Mouse (Mus musculus) heart, postnatal 0 days (tissue): ENCODE measurements around the gene Rom1. TPM values are rescaled to one million over a fixed set of nuclear protein-coding genes. Genes with fewer than 3 reads are reported as not detected.

Experiments
- ATAC-seq: fragments of 200-750 bp; cut with Nextera tagmentation; 2 replicates; pipeline ENCODE4 v1.8.0; 2017; ENCODE audit warnings: low read depth, moderate number of reproducible peaks, moderate library complexity; ENCODE audit not compliant: insufficient read depth
- DNase-seq: peaks from one replicate; pipeline ENCODE4 v3.0.0-alpha.2; 2016; ENCODE audit warnings: low spot score
- H3K27ac ChIP-seq: fragments of 300-500 bp; sonication (generic); 2 replicates; pipeline ENCODE4 v1.5.1; 2014; ENCODE audit warnings: low read depth, mild to moderate bottlenecking
- H3K27me3 ChIP-seq: fragments of 300-500 bp; sonication (generic); 2 replicates; pipeline ENCODE4 v1.6.1; 2014; ENCODE audit warnings: low read length, mixed read lengths; ENCODE audit not compliant: control insufficient read depth, insufficient read depth
- H3K36me3 ChIP-seq: fragments of 300-500 bp; sonication (generic); replicated peaks from 2 replicates; pipeline ENCODE4 v1.6.1; 2014; ENCODE audit warnings: low read length, mixed read lengths; ENCODE audit not compliant: control insufficient read depth, insufficient read depth
- H3K4me1 ChIP-seq: fragments of 300-500 bp; sonication (generic); 2 replicates; pipeline ENCODE4 v1.6.1; 2014; ENCODE audit warnings: antibody characterized with exemption; ENCODE audit not compliant: control insufficient read depth, insufficient read depth
- H3K4me2 ChIP-seq: fragments of 300-500 bp; sonication (generic); 2 replicates; pipeline ENCODE4 v1.6.1; 2014; ENCODE audit warnings: low read depth, mild to moderate bottlenecking, low read length, moderate library complexity
- H3K4me3 ChIP-seq: fragments of 300-500 bp; sonication (generic); 2 replicates; pipeline ENCODE4 v1.5.1; 2014; ENCODE audit warnings: low read depth, low read length
- H3K9ac ChIP-seq: fragments of 300-500 bp; sonication (generic); replicated peaks from 2 replicates; pipeline ENCODE4 v1.6.1; 2014; ENCODE audit warnings: low read depth, low read length, mixed read lengths
- H3K9me3 ChIP-seq: fragments of 300-500 bp; sonication (generic); replicated peaks from 2 replicates; pipeline ENCODE4 v1.6.1; 2016; ENCODE audit warnings: low read length; ENCODE audit not compliant: control insufficient read depth
- CTCF ChIP-seq: IDR thresholded peaks from 2 replicates; pipeline ENCODE4 v1.5.1; 2016; ENCODE audit warnings: antibody characterized with exemption, control low read depth, low read depth
- EP300 ChIP-seq: IDR thresholded peaks from 2 replicates; pipeline ENCODE4 v1.6.1; 2016; ENCODE audit warnings: antibody characterized with exemption, low read depth
- WGBS: fragments of 180-500 bp; shearing (Covaris S2); extraction: QIAGEN DNeasy Blood & Tissue Kit; methylation state at CpG from one replicate; pipeline ENCODE4 v1.1.7; 2014; 5-methylcytosine and 5-hydroxymethylcytosine counted together
- polyA plus RNA-seq: library from polyadenylated mRNA; unstranded; fragments of >200 nt; fragmentation: Nextera tagmentation; extraction: Ambion mirVana; gene quantifications from 2 replicates; pipeline ENCODE4 v1.2.1, GENCODE M21; 2015
- total RNA-seq: library from RNA; depleted of rRNA; stranded (reverse); fragments of >200 nt; gene quantifications from 2 replicates; pipeline ENCODE4 v1.2.3, GENCODE M21; 2014; ENCODE audit warnings: low replicate concordance

Rom1 gene
- total and polyA plus RNA-seq, 2 experiments from 2014 or later: 3.2 to 10.2 TPM

- 89% methylated on average over 11 of the region's 11 CpGs for WGBS
- H3K27me3 ChIP-seq: no peaks in the 10 kb centered on the region
These were observed 35.9 kb upstream of the Rom1 start for GRCm38 (mm10) chr19:8965075-8965474.

GRCm38 (mm10) chr19:8962256-8962655 lies 33.1 kb upstream of the Rom1 start:
- Histone ChIP-seq H3K9ac (no peak overlapping the region), H3K9me3 (no peaks in the 10 kb centered on the region), H3K4me1 (peaks cover 3% of the 10 kb centered on the region; the same call in 1 of the 2 replicates), H3K4me3 (no peak overlapping the region), H3K36me3 (peaks cover 71% of the 10 kb centered on the region), H3K27me3 (no peaks in the 10 kb centered on the region), H3K4me2 (no peak overlapping the region), H3K27ac (no peak overlapping the region)
- ATAC-seq (no peak), DNase-seq (no peak)
- WGBS: 77% methylated on average over 2 of the region's 2 CpGs
- TF ChIP-seq CTCF: no peak
- TF ChIP-seq EP300: no peak

More at GRCm38 (mm10) chr19:8965075-8965474, 35.9 kb upstream of the Rom1 start:
- no peak overlapping the region for H3K4me3 ChIP-seq
- ATAC-seq (no peak), DNase-seq (no peak)
- no peak overlapping the region for H3K4me2 ChIP-seq
- H3K4me1 ChIP-seq: peaks cover 15% of the 10 kb centered on the region
- H3K9me3 ChIP-seq: no peaks in the 10 kb centered on the region
- H3K36me3 ChIP-seq: peaks cover 70% of the 10 kb centered on the region
- TF ChIP-seq EP300: no peak
- TF ChIP-seq CTCF: no peak
- H3K27ac ChIP-seq: no peak overlapping the region
- H3K9ac ChIP-seq: no peak overlapping the region

DNA sequence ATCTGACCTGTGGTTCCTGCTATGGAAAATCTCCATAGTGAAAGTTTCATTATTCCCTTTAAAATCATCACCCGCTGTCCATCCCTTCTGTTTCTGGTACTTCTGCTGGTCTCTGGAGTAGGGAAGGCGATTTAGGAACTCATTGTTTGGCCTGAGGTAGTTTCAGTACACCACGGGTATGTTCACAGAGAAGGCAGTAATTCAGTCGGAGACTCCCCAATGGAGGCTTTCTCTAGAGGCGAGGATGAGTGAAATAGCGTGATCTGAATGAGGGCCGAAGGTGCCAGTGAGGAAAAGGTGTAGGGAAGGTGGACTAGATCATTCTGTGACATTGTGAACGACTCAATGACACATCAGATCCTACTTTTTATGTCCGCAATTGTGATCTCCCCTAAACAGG lies 25.0 kb upstream of the Rom1 start:
- ATAC-seq: no peak
- 6% methylated on average over 9 of the region's 9 CpGs for WGBS
- no peak for DNase-seq
- Histone ChIP-seq H3K27me3 (no peaks in the 10 kb centered on the region), H3K4me3 (peak overlapping the region; percentile 79), H3K9ac (peak overlapping the region; percentile 69), H3K4me1 (peaks cover 6% of the 10 kb centered on the region; the same call in 1 of the 2 replicates), H3K4me2 (peak overlapping the region; percentile 79), H3K27ac (peak overlapping the region; percentile 69), H3K9me3 (no peaks in the 10 kb centered on the region), H3K36me3 (peaks cover 45% of the 10 kb centered on the region)
- TF ChIP-seq EP300: no peak
- no peak for TF ChIP-seq CTCF

DNA sequence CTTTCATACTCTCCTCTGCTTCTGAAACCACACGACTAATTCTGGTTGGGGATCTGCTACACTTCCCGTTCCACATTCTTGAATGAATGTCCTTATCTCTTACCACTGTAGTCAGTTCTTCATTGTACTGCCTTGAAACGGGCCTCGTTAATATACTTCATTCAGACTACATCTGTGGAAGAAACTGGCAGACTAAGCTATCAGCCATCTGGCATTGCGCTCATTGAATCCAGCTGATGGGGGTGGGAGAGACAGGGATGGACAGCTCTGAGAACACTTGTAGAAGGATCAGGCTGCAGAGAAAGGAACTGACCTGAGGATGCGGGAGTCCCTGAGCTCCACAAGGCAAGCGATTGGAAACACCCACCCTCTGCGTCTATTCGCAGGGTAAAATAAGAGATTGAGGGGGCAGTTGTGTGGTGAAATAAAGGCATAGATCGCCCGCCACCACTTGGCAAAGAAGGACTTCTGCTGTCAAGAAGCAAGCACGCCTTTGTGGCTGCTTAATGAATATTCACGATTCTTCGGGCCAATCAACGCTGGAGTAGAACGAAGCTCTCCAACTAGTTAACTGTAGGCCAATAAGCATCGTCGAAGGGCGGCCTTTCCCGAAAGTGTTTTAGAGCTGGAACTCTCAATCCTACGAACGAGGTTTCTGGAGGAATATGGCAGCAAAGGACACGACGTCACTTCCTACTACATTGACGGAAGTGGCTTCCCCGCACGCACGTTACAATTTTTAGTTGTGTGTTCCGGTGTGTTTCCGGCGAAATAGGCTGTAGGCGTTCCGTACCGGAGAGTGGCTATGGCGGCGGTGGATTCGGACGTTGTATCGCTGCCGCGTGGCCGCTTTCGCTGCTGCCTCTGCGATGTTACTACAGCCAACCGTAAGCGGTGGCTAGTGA lies 24.2 kb upstream of the Rom1 start, which contains the start of gene Tut1:
TSS of gene Tut1 (plus strand) at position 713 of the 905 bp plus-strand sequence.
- WGBS: under 1% methylated on average over 46 of the region's 46 CpGs
- Histone ChIP-seq H3K4me1 (peaks cover 6% of the 10 kb centered on the region; the same call in 1 of the 2 replicates), H3K27ac (peak within 1 kb of the TSS; percentile 69), H3K4me2 (peak within 1 kb of the TSS; percentile 79), H3K36me3 (peaks cover 48% of the 10 kb centered on the region), H3K9me3 (no peaks in the 10 kb centered on the region), H3K27me3 (no peaks in the 10 kb centered on the region), H3K9ac (peak within 1 kb of the TSS; percentile 69), H3K4me3 (peak within 1 kb of the TSS; percentile 79)
- peak; percentile 73 for TF ChIP-seq EP300
- TF ChIP-seq CTCF: no peak
- ATAC-seq (peak; percentile 96), DNase-seq (peak; percentile 97)

DNA sequence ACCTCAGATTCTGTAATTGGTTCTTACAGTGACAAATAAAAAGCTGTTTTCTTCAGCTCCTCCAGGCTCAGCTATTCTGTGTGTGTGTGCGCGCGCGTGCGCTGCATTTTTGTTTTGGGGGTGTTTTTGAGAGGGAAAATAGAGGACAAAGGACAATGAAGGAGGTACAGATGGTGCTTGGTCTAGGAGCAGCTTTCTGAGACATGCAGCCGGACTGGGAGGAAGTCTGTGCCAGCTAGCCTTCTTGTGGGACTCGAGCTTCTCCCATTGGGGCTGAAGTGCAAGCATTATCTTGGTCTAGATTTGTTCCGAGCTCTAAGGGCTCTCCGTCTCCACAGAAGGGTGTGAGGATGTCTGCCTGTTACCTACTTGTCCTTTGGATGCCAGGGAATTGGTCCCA lies 23.1 kb upstream of the Rom1 start:
- Histone ChIP-seq H3K9ac (no peak overlapping the region), H3K4me3 (no peak overlapping the region), H3K27me3 (no peaks in the 10 kb centered on the region), H3K9me3 (no peaks in the 10 kb centered on the region), H3K4me2 (no peak overlapping the region), H3K36me3 (peaks cover 55% of the 10 kb centered on the region), H3K4me1 (peaks cover 6% of the 10 kb centered on the region; the same call in 1 of the 2 replicates), H3K27ac (no peak overlapping the region)
- WGBS: 84% methylated on average over 9 of the region's 9 CpGs
- ATAC-seq: no peak
- DNase-seq: no peak
- TF ChIP-seq CTCF (no peak), EP300 (no peak)
